8 mouse cellular contexts compared by ENCODE assay signal in the genomic region with DNA sequence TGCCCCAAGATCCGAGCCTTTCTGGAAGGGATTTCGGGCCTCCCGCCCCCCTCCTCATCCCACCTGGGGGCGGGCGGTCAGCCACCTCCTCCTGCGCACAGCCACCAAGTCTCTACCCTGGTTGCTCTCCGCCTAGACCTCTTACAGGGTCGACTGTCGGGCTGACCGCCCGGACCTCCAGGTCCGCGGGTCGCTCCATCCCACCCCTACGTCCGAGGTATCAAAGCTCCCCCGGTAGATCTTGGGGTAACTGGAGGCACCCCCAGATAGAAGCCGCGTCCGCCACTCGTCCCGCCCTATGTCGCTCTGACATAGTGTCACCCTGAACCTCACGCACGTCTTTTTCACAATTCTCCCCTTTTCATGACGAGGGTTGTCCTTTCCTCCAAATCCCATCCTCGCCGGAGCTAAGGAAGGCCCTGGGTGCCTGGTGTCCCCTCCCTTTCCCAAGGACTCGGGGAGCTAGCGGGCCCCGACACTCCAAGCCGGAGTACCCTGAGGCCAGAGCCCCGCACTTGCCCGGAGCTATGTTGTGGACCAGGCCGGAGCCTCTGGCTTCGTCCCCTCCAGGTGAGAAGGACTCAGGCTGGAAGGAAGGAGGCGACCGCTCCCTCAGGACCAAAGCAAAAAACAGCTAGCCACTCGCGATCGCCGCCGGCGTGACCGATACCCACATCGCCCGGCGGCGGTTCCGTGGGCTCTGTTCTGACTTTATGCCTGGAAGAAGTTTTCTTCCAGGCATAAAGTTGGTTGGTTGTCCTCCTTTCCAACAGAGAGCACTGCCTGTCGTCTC.
DNase-seq lines count a peak whose midpoint lies in the region; ATAC-seq lines count a peak whose summit lies in the region.

No protein-coding gene starts in this region.

- peak overlapping the region; percentile 82 for H3K4me2 ChIP-seq in embryonic facial prominence, embryonic 13.5 days
- H3K4me2 ChIP-seq in limb, embryonic 13.5 days (replicated peaks): peak overlapping the region; percentile 78

- DNase-seq in layer of hippocampus, postnatal 10 days (ENCODE audit: low spot score in 2 of 2): peak; percentile 12 to 24
- no peak for DNase-seq in layer of hippocampus, adult 8-10 months (ENCODE audit: low spot score in 2 of 2)
- peak; percentile 22 for DNase-seq in adrenal gland, adult 2 months
- DNase-seq in heart, postnatal 4 days: peak; percentile 6
- DNase-seq in naive thymus-derived CD4-positive, alpha-beta T cell, adult 2 months (ENCODE audit: low read depth): peak; percentile 62
- peak; percentile 3 for DNase-seq in urinary bladder, postnatal 14 days (ENCODE audit: low spot score)

- peaks cover 24% of the 10 kb centered on the region for H3K4me1 ChIP-seq in embryonic facial prominence, embryonic 13.5 days
- H3K4me1 ChIP-seq in limb, embryonic 13.5 days: peaks cover 21% of the 10 kb centered on the region

- no peaks in the 10 kb centered on the region for H3K9me3 ChIP-seq in embryonic facial prominence, embryonic 13.5 days
- no peaks in the 10 kb centered on the region for H3K9me3 ChIP-seq in limb, embryonic 13.5 days

- peak overlapping the region; percentile 58 for H3K9ac ChIP-seq in embryonic facial prominence, embryonic 13.5 days
- peak overlapping the region; percentile 61 for H3K9ac ChIP-seq in limb, embryonic 13.5 days

- peaks cover 69% of the 10 kb centered on the region for H3K27me3 ChIP-seq in embryonic facial prominence, embryonic 13.5 days
- H3K27me3 ChIP-seq in limb, embryonic 13.5 days: peaks cover 74% of the 10 kb centered on the region

- H3K4me3 ChIP-seq in embryonic facial prominence, embryonic 13.5 days: peak overlapping the region; percentile 46
- peak overlapping the region; percentile 47 for H3K4me3 ChIP-seq in limb, embryonic 13.5 days

- no peak for ATAC-seq in embryonic facial prominence, embryonic 13.5 days (ENCODE audit: insufficient number of reproducible peaks, insufficient read depth, low FRiP score, low TSS enrichment, low read depth)
- 0 out of 2 replicates have a peak, but pooled peaks have one; percentile 48 for ATAC-seq in limb, embryonic 13.5 days (ENCODE audit: low FRiP score, low read depth)

- H3K36me3 ChIP-seq in embryonic facial prominence, embryonic 13.5 days: no peaks in the 10 kb centered on the region
- no peaks in the 10 kb centered on the region for H3K36me3 ChIP-seq in limb, embryonic 13.5 days

- WGBS in embryonic facial prominence, embryonic 13.5 days: 1% methylated on average over 49 of the region's 51 CpGs
- WGBS in limb, embryonic 13.5 days: under 1% methylated on average over 51 of the region's 51 CpGs

- no peak overlapping the region for H3K27ac ChIP-seq in embryonic facial prominence, embryonic 13.5 days
- no peak overlapping the region for H3K27ac ChIP-seq in limb, embryonic 13.5 days

Comparison
In these comparisons a context has a peak if more than half of its experiments do, and no peak if none do; other contexts are left out.
1. DNase-seq: peak in layer of hippocampus, postnatal 10 days (2 of 2), adrenal gland, adult 2 months (single experiment), heart, postnatal 4 days (single experiment), naive thymus-derived CD4-positive, alpha-beta T cell, adult 2 months (single experiment) and urinary bladder, postnatal 14 days (single experiment); none in layer of hippocampus, adult 8-10 months (0 of 2).